Mouse (Mus musculus) right cerebral cortex, postnatal 25 days (tissue): ENCODE data around the gene Narf.
A peak's percentile ranks its signal among the peaks of the same experiment; 100 is the strongest.

ENCODE experiments used
- DNase-seq: peaks from one replicate; pipeline ENCODE4 v3.0.0; 2022

The Narf gene

DNA sequence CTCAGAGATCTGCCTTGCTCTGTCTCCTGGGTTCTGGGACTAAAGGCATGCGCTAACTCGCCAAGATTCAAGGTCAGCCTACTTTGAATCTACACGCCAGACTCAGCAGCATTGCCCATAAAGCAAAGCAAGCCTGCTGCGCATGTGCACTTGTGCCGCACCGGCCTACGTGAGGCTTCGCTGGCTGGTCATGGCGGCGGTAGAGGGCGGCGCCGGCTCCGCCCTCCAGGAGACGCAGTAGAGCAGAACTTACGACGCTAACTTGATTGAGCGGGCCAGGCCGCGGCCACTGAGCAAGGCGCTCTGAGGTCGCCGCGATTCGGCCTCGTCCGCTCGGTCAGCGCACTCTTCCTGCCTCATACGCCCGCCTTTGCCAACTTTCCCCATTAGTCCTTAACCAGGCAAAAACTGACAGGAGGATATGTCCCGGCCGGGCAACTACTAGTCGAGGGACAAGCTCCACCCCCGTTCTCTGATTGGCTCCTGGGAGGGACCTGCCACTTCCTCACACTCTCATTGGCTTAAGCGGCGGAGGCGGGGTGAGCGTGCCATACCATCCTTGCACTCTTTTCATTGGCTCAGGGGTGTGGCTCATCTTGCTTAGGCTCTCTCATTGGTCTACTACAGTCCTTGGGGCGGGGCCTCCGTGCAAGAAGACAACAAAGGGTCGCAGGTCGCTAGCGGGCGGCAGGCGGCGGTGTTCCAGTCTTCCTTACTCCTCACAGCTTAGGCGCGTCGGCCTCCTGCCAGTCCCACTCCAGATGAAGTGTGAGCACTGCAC lies at the start of gene Narf:
Gene Narf, plus strand, starts transcription at position 690 of the 781 bp plus-strand sequence.
- DNase-seq, result peak; percentile 99

DNA sequence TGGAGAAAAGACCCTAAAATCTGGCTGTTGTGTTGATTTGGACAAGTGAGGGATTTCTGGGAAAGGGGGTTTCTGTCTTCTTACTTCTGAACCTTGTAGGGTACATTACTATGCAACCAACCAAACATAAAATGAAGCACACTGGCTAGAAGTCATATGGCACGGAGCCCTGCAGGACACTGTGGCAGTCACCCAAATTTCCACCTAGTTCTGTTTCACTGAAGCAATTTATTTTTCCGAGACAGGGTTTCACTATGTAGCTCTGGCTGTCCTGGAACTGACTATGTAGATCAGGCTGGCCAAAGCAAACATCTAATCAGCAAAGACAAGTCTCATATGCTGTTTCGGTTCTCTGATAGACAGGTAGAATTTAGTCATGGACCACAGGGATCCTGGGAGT lies 47.4 kb upstream of the Narf start:
- no peak for DNase-seq

DNA sequence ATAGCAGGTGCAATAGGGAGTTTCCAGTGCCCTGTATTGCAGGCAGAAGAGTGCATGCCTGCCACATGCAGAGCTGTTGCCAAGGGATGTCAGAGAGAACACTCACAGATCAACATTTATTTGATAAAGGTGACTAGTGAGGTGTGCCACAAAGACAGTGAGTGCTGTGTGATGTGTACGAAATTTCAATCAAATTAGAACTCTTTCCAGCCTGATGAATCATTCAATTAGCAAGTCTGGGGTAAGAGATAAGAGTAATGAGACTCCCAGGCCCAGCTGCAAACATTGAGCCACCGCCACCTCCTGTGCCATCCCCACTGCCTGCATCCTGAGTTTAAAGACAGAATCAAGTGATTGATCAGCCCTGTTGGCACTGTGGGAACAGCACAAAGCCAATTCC lies 44.3 kb upstream of the Narf start:
- no peak for DNase-seq

DNA sequence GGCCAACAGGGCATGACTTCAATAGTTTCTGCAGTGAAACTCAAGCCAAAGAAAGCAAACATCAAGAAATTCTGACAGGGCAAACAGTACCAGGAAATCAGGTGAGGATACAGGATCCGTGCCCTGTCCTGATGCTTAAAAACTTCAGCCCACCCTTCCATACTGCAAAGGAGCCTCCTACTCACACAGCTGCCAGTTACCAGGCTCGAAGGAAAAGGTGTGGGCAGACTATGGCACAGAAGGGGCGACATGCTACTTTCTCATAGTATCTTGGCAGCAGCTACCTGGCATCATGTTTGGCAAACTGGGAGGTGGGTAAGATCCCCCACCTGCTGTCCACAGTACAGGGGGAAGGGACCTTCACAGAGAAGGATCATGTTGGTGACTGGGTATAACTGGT lies 43.6 kb upstream of the Narf start:
- DNase-seq, result no peak

DNA sequence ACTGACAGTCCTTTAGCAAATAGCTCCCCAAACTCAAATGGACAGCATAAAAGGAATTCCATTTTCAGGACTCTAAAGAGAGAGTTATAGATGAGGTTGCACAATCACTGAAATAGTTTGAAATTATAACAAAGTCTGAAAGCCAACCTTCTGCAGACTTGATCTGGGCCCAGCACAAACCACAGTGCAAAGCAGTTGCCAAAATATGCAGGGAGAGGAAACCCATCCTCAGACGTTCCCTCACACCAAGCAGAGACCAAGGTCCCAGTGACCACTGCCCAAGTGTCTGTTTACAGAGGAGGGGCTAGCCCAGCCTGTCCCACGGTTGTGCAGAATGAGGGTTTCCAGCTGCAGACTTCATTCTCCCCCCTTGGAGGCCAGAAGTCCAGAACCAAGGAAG lies 38.4 kb upstream of the Narf start:
- no peak for DNase-seq

DNA sequence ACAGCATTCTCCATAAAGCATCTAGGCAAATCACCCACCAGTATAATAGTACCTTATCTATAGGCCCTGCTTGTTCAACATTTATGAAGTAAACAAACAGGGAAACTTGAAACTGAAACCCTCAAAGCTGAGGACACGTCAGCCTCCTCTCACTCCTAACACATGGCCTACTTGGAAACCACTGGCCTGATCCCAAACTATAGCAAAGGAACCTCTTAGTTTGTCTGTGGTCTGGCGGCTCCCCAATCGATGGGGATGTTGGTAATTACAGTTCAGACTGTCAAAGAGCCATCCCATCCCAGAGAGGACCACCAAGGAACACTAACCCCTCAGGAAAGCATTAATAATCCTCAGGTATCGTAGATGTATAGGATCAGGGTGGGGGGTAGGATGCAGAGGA lies 37.2 kb upstream of the Narf start:
- DNase-seq, result no peak

DNA sequence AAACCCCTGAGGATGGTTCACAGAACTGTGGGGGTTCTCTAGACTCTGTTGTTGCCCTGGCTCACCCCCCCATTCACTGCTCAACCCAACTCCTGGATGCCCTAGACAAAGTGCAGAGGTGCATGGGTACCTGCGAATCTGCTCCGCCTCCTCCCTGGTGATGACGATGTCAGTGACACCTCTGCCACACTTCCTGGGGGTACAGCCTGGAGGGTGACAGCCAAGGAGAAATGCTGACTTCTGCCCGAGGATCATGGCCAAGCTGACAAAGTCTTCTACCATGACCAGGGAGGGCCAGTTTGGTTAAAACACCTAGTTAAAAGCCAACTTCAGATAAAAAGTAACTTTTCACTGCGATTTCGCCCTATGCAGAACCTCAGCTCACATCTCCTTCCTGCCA lies 36.3 kb upstream of the Narf start:
- DNase-seq, result no peak

DNA sequence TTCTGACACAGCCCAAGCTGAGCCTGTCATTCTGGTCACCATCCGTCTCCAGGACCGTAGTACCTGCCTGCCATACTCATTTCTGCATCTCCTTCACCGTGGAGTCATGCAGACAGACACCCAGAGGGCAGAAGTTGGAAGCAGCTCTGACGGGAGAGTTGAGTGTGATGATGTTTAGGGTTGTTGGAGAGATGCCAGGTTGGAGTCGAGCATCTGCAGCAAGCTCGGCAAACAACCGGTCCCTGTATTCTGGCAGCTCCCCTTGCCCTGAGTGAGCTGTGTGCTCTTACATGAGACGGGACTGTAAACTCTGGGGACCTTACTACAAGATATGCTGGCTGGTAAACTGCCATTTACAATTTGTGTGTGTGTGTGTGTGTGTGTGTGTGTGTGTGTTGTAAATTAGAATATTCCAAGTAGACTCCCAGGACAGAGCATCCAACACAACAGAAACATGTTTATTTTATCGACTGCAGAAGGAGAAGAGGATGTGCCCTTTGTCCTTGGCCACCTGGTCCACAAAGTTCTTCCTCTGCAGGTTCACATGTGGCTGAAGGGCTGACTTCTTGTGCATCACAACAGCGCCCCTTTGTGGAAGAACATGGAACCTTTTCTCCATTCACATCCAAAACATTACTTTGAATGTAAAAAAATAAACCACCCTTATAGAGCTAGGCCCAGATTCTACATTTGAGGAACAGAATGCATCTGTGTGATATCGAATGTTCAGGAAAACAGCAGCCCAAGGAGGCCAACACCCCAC lies 35.4 kb upstream of the Narf start:
- DNase-seq, result no peak

DNA sequence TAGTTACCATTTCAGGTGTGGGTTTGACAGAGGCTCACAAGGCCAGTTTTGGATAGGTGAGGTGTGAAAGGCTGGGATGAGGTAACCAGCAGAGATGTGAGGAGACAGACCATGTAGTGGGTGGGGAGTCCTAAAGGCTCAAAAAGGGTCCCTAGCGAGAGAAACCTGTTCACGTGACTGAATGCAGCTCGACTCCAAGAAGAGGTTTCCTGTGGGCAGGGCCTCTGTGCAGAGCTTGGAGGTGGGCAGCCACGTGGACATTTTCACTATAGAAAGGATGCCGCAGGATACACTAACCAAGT lies 33.2 kb upstream of the Narf start:
- DNase-seq, result no peak

DNA sequence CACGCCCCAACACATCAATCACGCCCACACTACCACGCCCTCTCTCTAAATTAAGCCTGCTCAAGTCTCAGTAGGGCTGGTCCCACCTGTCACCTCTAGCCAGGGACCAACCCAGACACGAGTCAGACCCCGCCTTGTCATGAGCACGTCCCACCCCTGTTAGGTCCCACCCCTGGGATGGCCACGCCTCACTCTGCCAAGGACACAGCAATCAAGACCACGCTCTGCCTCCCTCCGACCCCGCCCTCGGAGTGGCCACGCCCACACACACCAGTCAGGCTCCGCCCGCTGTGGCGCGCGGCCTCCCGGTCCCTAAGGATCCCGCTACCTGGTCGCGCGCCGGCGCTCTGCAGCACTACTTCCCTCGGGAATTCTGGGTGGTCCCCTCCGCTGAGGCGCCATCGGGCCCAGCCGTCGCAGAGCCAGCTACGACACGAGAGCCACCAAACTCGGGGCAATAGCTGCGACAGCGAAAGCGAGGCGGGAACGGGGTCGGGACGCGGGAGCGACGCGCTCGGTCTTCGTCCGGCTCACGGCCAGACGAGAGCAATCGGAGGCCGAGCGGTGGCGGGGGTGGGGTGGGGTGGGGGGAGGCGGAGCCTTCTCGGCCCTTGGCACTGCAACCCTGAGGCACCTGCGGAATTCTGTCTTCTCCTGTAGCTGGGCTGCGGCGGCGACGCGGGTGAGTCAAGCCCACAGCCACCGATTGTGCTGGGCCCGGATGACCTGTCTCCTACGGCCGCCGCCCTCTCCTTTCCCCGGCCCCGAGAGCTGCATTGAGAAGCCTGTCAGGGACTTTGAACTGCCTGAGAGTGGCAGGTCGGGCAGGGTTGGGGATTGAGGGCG lies 32.7 kb upstream of the Narf start, which contains the start of the genes Hexdc and Ogfod3:
Gene Hexdc, plus strand, starts transcription at position 273 of the 846 bp plus-strand sequence.
Gene Ogfod3, minus strand, starts transcription at position 551 of the 846 bp plus-strand sequence.
- DNase-seq, result peak; percentile 91

DNA sequence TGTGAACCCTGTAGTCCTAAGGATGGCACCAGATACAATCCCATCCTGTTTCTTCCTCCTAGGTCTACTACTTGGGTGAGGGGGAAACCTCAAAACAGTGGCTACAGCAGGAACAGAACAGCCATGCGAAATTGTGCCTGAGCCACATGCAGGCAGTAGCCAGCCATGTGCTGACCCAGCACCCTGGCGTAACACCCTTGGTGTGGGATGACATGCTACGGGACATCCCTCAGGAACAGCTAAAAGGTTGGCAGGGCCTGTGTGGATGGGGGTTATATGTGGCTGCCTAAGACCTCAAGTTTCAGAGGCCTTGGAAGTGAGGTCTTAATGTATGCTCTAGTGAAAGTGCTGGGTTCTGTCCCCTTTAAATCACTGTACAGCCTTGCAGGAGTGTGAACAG lies 20.2 kb upstream of the Narf start:
- DNase-seq, result no peak

DNA sequence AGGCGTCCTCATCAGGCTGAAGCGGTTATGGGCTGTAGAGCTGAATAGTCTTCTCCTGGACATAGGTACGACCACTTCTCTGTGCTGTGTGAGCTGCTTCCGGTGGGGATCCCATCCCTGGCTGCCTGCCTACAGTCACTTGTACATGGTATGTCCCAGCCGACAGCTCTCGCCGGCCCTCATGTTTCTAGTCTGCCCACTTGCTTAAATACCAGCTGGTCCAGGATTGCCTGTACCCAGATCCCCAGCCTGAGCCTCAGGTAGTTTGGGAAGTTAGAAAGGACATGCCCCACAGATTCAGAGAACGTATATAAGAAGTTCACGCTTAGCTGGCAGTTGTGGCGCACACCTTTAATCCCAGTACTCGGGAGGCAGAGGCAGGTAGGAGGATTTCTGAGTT lies 17.3 kb upstream of the Narf start:
- DNase-seq, result no peak

DNA sequence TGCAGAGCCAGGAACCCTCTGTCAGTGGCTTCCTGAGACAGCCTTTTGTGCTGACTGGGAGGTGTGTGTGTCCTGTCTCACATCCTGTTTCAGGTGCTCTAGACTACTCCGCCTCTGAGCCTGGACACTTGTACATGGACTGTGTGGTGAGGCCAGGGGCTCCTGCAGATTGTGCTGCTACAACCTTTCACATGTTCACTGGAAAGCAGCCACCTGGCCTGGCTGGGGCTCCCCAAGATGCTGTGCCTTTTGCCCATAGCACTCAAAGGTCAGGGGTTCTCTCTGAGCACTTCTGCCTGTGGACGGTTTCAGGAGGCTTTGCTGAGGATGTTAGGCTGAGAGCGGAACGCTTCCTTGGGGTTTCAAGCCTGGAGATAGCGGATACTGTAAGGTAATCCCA lies 16.3 kb upstream of the Narf start:
- no peak for DNase-seq

DNA sequence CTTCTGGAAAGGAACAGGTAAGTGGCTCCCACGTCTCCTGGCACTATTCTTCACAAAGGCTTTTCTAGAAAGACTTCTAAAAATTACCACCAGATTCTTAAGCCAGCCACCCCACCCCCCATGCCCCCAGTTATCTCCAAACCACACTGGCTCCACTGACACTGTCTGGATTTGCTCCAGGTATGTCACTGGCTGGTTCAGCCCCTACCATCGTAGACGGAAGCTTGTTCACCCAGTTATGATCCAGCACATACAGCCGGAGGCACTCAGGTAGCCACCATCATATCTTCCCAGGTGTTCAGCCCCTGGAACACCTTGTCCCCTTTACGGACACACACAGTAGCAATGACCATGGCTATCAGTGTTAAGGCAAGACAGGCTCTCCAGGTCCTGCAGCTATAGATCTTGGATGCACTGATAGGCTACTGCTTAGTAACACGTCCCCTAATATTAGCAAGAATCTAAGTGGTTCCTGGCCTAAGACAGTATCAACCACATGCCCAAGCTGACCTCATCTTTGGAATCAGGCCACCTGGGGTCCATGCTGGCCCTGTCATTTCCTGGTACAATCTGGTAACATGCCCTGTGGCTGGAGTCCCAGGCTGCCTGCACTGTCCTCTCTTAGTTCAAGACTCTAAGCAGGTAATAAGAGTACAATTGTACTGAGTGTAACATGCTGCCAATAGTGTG lies 15.6 kb upstream of the Narf start:
- no peak for DNase-seq

DNA sequence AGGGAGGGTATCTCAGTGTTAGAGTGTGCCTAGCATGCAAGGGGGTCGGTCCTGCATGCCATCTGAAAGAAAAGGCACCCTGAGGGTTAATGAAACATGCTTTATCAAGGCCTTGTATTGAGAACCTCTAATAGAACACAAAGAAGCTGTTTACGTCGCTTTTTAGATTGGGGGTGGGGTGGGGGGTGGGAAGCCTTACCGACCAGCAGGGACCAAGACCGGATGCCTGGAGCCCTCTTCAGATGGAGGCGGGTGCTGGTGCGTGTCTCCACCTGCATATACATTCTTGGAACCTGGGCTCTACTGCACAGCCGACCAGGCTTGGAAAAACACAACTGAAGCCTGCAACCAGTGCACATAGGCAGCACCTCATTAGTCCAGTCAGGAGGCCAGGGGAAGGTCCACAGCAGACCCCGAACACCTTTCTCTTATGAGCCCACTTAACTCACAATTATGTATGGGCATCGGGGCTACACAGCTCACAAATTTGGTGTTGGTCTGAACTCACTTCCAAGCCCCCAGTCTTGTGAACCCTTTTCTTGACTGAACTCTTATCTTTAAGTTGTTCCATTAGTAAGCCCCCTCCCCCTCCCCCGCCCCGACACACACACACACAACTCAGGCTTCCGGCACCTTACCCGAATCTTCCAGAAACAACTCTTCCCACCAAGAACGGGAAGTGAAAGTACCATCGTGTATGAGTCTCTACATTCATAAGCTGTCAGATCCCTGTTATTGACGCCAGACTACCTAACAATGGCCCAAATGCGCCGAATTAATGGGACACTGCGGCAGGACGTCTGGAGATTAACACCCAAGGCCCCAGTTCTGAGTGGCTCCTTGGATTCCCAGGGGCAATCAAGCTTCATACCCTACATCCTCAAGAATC lies 8.7 kb upstream of the Narf start:
- no peak for DNase-seq

DNA sequence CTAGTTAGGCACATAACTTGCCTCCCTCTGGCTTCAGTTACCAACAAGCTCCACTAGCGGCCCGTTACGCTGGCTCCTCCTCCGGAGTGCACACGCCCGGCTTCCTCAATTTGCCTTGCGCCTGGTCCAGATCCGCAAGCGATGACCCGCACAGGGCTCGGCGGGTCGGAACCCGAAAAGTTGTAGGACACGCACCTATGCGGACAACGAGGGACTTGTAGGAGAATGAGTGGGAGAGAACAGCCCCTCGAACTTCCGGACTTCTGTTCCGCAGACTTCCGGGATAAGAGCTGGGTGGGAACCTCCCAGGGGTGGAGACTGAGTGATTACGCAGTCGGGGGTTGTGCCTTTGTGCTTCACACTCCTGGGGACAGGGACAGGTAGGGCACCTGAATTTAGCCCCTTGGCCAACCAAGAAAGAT lies 8.0 kb upstream of the Narf start, which contains the start of gene Cybc1:
Gene Cybc1, minus strand, starts transcription at position 305 of the 422 bp plus-strand sequence.
- DNase-seq, result peak; percentile 73

DNA sequence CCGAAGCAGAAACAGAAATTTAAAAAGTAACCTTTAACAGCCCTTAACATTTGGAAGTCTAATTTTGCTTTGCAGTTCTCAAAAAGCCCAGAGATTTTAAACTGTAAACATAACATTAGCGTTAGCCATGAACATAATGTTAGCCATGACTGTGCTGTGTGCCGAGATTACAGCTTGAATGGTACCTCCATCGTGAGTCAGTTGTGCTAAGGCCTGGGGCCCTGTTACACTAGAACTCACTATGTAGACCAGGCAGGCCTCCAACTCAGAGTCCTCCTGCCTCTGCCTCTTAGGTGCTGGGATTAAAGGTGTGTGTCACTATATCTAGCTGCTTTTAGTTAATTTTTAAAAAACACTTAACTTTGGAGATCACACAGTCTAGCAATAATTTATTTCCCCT lies 5.9 kb upstream of the Narf start:
- DNase-seq, result no peak

DNA sequence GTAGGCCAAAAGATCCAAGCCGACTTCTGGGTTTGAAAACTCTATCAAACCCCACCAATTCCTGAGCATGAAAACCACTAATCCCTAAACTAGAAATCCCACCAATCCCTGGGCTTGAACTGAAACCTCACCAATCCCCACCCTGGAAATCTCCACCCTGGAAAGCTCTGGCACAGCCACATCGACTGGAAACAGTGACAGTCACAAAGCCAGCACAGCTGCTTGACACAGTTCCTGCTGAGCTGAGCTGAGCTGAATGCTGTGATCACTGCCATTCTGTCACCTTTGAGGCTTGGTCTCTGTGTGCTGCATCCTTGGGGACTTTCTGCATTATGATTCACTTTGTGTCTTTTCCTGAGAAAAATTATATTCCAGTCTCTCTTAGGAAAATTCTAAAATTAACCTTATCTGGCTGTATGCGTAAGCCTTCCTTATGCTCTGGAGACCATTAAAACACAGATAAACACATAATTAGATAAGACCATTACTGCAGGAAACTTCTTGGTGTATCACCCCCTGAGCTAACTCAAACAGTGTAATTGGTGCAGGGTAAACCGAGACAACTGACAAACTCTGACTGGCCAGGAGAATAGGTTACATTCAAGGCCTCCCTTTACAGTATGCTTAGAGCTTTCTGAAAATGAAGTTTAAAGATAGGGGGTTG lies 5.3 kb upstream of the Narf start:
- no peak for DNase-seq

DNA sequence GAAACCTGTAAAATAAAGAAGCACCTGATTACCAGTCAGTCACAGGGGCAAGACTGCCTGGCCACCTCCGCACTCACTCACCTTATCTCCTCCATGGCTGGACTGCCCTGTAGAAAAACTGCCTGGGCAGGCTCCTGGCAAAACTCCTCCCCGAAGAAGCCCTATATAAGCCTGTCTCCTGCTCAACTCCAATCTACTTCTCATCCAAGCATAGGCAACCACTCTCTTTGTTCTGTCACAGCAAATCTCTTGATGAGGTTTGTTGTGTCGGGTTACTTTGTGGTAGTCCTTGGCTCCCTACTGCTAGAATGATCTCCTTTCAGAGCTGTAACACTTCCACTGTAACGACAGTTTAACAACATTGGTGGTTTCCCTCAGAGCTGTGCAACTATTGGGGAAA lies 4.3 kb upstream of the Narf start:
- DNase-seq, result no peak

DNA sequence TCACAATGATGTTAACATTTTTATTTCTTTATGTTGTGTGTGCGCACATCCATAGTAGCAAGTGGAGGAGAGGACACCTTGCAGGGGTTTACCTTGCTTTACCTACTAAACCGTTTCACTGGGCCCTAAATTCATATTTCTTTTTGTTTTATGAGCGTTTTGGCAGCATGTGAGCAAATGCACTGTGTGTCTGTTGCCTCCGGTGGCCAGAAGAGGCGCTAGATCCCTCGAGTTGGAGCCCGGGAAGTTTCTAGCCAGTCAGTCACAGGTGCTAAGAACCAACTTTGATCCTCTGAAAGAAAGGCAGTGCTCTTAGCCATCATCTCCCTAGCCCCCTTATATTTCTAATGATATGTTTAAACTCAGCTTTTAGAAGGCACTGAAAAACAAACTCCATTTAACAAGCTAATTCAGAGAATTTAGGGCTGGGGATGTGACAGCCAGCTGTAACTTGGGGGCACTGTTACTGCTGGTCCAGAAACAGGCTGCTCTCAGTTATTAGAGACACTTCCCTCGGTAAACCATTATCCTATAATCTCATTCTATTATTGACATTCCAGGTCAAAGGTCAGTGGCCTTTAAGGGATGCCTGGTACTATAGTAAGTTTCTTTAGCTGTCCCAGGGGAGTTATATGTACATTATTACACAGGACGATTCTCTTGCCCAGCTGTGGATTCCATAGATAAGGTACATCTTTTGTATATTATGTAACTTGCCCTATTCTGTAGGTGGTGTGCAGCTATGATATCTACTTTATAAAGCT lies 1.4 kb upstream of the Narf start:
- DNase-seq, result no peak
